Mouse (Mus musculus): Measurements from ENCODE around the gene Cemip2.

DNA sequence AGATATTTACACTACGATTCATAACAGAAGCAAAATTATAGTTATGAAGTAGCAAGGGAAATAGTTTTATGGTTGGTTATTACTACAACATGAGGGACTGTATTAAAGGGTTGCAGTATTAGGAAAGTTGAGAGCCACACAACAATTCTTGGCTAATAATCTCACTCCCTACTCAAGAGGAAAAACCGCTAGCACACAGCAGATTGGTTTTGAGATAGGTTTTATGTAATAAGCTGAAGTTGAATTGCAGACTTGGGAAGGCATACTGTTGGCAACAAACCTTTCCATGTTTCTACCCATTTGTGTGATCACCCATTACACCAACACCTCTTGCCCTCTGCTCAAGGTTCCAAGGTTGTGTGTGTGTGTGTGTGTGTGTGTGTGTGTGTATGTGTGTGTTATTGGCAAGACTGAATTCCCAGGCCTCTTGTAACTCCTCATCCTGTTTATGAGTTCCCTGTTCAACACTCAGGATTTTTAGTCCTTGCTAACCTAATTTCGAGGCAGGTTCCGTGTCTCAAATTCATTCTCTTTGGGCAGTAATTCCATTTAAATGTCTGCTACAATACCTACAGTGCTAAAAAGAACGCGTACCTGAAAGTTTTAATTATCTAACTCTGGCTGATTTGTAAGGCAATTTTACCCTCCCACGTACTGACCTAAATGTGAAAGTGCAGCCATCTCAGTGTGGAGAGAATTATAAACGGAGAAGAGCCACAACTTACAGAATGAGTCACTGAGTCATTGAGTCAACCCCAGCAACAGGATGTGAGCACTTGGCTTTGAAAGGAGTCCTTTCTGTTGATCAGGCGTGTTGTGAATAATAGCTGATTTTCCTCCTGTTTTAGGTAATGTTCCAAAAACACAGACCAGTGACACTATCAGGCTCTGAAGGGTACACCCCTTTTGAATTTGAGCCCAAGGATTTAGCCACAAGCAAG, 85.1 kb downstream of the Cemip2 start:
- TF ChIP-seq USF1 (IDR thresholded peaks at IDR 0.05; ENCODE audit: low read depth) (no peak), CEBPB (IDR thresholded peaks at IDR 0.05; ENCODE audit: low read depth) (peak; percentile 32), MYOG (IDR thresholded peaks at IDR 0.05; ENCODE audit: control insufficient read depth, extremely low read depth, insufficient read length) (no peak), CTCF (IDR thresholded peaks at IDR 0.05; ENCODE audit: control insufficient read depth, insufficient read depth, insufficient read length) (no peak), MYOD1 (IDR thresholded peaks at IDR 0.05; ENCODE audit: control insufficient read depth, insufficient read length, low read depth) (no peak), MAX (IDR thresholded peaks at IDR 0.05) (no peak), FOSL1 (IDR thresholded peaks at IDR 0.05; ENCODE audit: insufficient read depth, low read length, poor library complexity, severe bottlenecking) (peak; percentile 66)
